Mouse (Mus musculus) limb, embryonic 14.5 days (tissue): Measurements from ENCODE around the gene Hist2h2ac. TPM values are rescaled to one million over a fixed set of nuclear protein-coding genes. Genes with fewer than 3 reads are reported as not detected.

Source experiments
- ATAC-seq: fragments of 200-750 bp; cut with Nextera tagmentation; 2 replicates; pipeline ENCODE4 v1.8.0; 2017; ENCODE audit warnings: low read depth, moderate number of reproducible peaks, moderate TSS enrichment; ENCODE audit not compliant: low FRiP score
- DNase-seq: peaks from one replicate; pipeline ENCODE4 v3.0.0-alpha.2; 2015; ENCODE audit warnings: low spot score
- H3K27ac ChIP-seq: fragments of 300-500 bp; sonication (generic); replicated peaks from 2 replicates; pipeline ENCODE4 v1.5.1; 2014; ENCODE audit warnings: low read depth, mild to moderate bottlenecking, low read length, moderate library complexity, mixed read lengths
- H3K27me3 ChIP-seq: fragments of 300-500 bp; sonication (generic); 2 replicates; pipeline ENCODE4 v1.6.1; 2014; ENCODE audit warnings: low read length, mixed read lengths; ENCODE audit not compliant: control insufficient read depth, insufficient read depth
- H3K36me3 ChIP-seq: fragments of 300-500 bp; sonication (generic); 2 replicates; pipeline ENCODE4 v1.6.1; 2014; ENCODE audit warnings: mild to moderate bottlenecking, low read length, moderate library complexity, mixed read lengths; ENCODE audit not compliant: control insufficient read depth, insufficient read depth
- H3K4me1 ChIP-seq: fragments of 300-500 bp; sonication (generic); 2 replicates; pipeline ENCODE4 v1.6.1; 2014; ENCODE audit warnings: antibody characterized with exemption, low read length, mixed read lengths; ENCODE audit not compliant: control insufficient read depth, insufficient read depth
- H3K4me2 ChIP-seq: fragments of 300-500 bp; sonication (generic); replicated peaks from 2 replicates; pipeline ENCODE4 v1.6.1; 2014; ENCODE audit warnings: low read depth, mild to moderate bottlenecking, low read length, moderate library complexity; ENCODE audit not compliant: severe bottlenecking
- H3K4me3 ChIP-seq: fragments of 300-500 bp; sonication (generic); replicated peaks from 2 replicates; pipeline ENCODE4 v1.5.1; 2014; ENCODE audit warnings: low read length
- H3K9ac ChIP-seq: fragments of 300-500 bp; sonication (generic); 2 replicates; pipeline ENCODE4 v1.6.1; 2014; ENCODE audit warnings: mild to moderate bottlenecking, low read depth, low read length, moderate library complexity; ENCODE audit not compliant: severe bottlenecking
- H3K9me3 ChIP-seq: fragments of 300-500 bp; sonication (generic); 2 replicates; pipeline ENCODE4 v1.6.1; 2016; ENCODE audit warnings: low read length; ENCODE audit not compliant: control insufficient read depth
- POLR2A ChIP-seq: fragments of 200-500 bp; IDR thresholded peaks from 2 replicates; pipeline ENCODE4 v1.8.0; 2012; ENCODE audit warnings: inconsistent platforms, mild to moderate bottlenecking, moderate library complexity, borderline replicate concordance; ENCODE audit not compliant: insufficient read depth, insufficient read length; ENCODE audit errors: extremely low read depth
- WGBS: fragments of 180-500 bp; shearing (Covaris S2); extraction: QIAGEN DNeasy Blood & Tissue Kit; methylation state at CpG from one replicate; pipeline ENCODE4 v1.1.7; 2014; 5-methylcytosine and 5-hydroxymethylcytosine counted together
- polyA plus RNA-seq, 2 experiments: library from polyadenylated mRNA; depleted of rRNA in 1 of 2; stranded (reverse) in 1 of 2; unstranded in 1 of 2; fragments of >200 nt; fragmentation: Nextera tagmentation in 1 of 2; extraction: Ambion mirVana in 1 of 2; gene quantifications; 2 replicates each; pipeline versions ENCODE4 v1.2.1 to v1.2.3; 2012 to 2014

Hist2h2ac gene
- polyA plus RNA-seq, 2 experiments = 7.0 to 11.8 TPM

- Histone ChIP-seq H3K4me3 (peak overlapping the region; percentile 41), H3K36me3 (no peaks in the 10 kb centered on the region), H3K27ac (peak overlapping the region; percentile 68), H3K27me3 (no peaks in the 10 kb centered on the region), H3K4me2 (peak overlapping the region; percentile 52), H3K4me1 (peaks cover 7% of the 10 kb centered on the region; the same call in 1 of the 2 replicates), H3K9me3 (no peaks in the 10 kb centered on the region), H3K9ac (peak overlapping the region; percentile 66)
- no peak for DNase-seq
- 19% methylated on average over 7 of the region's 7 CpGs for WGBS
- no peak for ATAC-seq
- 0 out of 2 replicates have a peak, but pooled peaks have one; percentile 39 for TF ChIP-seq POLR2A
Observed at GRCm38 (mm10) chr3:96237335-96237903, 16.7 kb upstream of the Hist2h2ac start.

- H3K27ac ChIP-seq = no peak overlapping the region
- ATAC-seq = no peak
- no peak overlapping the region for H3K9ac ChIP-seq
Observed at GRCm38 (mm10) chr3:96236834-96237334, 16.2 kb upstream of the Hist2h2ac start.

GRCm38 (mm10) chr3:96235836-96236235, 15.2 kb upstream of the Hist2h2ac start:
- WGBS = 69% methylated on average over 3 of the region's 3 CpGs
- ATAC-seq (no peak), DNase-seq (no peak)
- Histone ChIP-seq H3K4me1 (peaks cover 4% of the 10 kb centered on the region; the same call in 1 of the 2 replicates), H3K9me3 (no peaks in the 10 kb centered on the region), H3K27ac (no peak overlapping the region), H3K27me3 (no peaks in the 10 kb centered on the region), H3K9ac (no peak overlapping the region), H3K4me2 (no peak overlapping the region), H3K36me3 (no peaks in the 10 kb centered on the region), H3K4me3 (no peak overlapping the region)
- TF ChIP-seq POLR2A = no peak

More at GRCm38 (mm10) chr3:96236834-96237334, 16.2 kb upstream of the Hist2h2ac start:
- DNase-seq = no peak
- peak overlapping the region; percentile 41; the same call in 1 of the 2 replicates for H3K4me3 ChIP-seq
- peaks cover 7% of the 10 kb centered on the region; the same call in 1 of the 2 replicates for H3K4me1 ChIP-seq
- H3K36me3 ChIP-seq = no peaks in the 10 kb centered on the region
- H3K27me3 ChIP-seq = no peaks in the 10 kb centered on the region
- TF ChIP-seq POLR2A = no peak
- peak overlapping the region; percentile 52 for H3K4me2 ChIP-seq
- 76% methylated on average over 4 of the region's 4 CpGs for WGBS
- no peaks in the 10 kb centered on the region for H3K9me3 ChIP-seq

DNA sequence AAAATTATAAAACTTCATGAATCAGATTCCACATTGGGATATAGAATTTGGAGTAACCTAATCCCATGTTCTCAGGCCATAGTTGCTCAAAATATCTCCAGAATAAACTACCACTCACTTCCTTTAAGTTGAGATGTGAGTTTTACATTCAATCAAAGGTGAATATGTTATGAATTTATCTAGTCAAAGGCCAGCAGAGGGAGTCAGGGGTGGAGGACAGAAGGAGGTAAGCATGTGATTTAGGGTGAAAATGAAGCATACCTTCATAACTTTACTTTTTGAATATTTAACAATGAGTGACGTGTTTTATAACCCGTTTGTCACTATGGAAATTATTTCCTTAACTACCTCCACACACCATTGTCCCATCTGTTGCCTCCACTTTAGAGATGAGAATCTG, 14.2 kb upstream of the Hist2h2ac start:
- DNase-seq (no peak), ATAC-seq (no peak)
- Histone ChIP-seq H3K9ac (no peak overlapping the region), H3K4me3 (no peak overlapping the region), H3K27me3 (no peaks in the 10 kb centered on the region), H3K9me3 (no peaks in the 10 kb centered on the region), H3K27ac (no peak overlapping the region), H3K36me3 (no peaks in the 10 kb centered on the region), H3K4me2 (no peak overlapping the region), H3K4me1 (peaks cover 2% of the 10 kb centered on the region; the same call in 1 of the 2 replicates)
- WGBS = 84% methylated on average over 2 of the region's 2 CpGs
- TF ChIP-seq POLR2A = no peak

DNA sequence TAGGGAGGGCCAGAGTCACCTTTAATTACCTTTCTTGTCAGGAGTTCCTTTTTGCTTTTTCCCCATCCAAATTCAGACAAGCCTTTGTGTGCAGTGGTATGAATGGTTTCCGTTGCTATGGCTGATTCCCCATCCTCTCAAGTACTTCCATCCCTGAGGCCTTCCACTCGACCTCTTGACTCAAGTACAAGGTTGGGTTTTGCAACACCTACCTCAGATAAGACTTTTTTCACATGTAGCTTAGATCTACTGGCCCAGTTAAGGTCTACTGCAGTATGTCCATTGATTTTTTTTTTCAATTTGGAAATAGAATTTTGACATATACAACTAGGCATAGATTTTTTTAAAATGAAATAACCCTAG, 11.1 kb upstream of the Hist2h2ac start:
- no peak for TF ChIP-seq POLR2A
- ATAC-seq (no peak), DNase-seq (no peak)
- no peak overlapping the region for H3K9ac ChIP-seq
- WGBS = 60% methylated on average over 2 of the region's 2 CpGs
- H3K4me2 ChIP-seq = no peak overlapping the region
- no peak overlapping the region for H3K4me3 ChIP-seq
- H3K4me1 ChIP-seq = no peaks in the 10 kb centered on the region
- H3K27ac ChIP-seq = no peak overlapping the region
- H3K36me3 ChIP-seq = no peaks in the 10 kb centered on the region
- H3K27me3 ChIP-seq = no peaks in the 10 kb centered on the region
- H3K9me3 ChIP-seq = no peaks in the 10 kb centered on the region
